16 mouse cellular contexts compared by ENCODE assay signal in the genomic region with DNA sequence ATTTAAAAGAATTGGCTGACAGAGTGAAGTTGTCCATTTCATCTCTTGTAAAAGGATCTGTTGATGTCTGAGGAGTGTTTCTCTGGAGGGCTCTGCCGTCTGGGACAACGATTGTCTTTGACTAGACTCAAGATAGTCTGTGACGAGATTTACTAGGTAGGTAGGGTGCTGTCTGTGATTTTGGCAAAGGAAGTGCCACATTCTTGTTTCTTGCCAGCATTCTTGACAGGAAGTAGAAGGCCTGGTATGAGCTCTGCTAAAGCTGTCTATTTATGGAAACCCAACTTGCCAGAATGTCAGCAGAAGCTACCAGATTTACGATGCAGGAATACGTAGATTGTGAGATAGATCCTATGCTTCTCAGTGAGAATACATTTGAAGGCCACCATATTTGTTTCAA.
"Had no signal": no experiment of that assay in that cellular context is flagged by ENCODE, and none has a peak within 500 bp of the region (broad histone marks: within the 10 kb centered on the region; RNA-seq: fewer than 3 reads in every experiment).

No protein-coding gene starts in this region.

- H3K27me3 ChIP-seq: midbrain, embryonic 12.5 days; neural tube, embryonic 13.5 days; neural tube, embryonic 15.5 days had no signal

- H3K4me1 ChIP-seq: midbrain, embryonic 10.5 days; midbrain, embryonic 12.5 days; neural tube, embryonic 13.5 days; neural tube, embryonic 15.5 days had no signal

- DNase-seq: lung, adult 18-20 months; lung, embryonic 14.5 days; lung, postnatal 14 days; lung, postnatal 4 days; midbrain, embryonic 14.5 days; right cerebral cortex, postnatal 14 days; spleen, adult 18-20 months; thymus, adult 18-20 months; thymus, postnatal 14 days; thymus, postnatal 36 days had no signal

- ATAC-seq: midbrain, embryonic 16.5 days had no signal

- H3K4me3 ChIP-seq: midbrain, embryonic 10.5 days; midbrain, embryonic 12.5 days; myocyte; neural tube, embryonic 13.5 days; neural tube, embryonic 15.5 days had no signal

- H3K27ac ChIP-seq: midbrain, embryonic 10.5 days; midbrain, embryonic 12.5 days; neural tube, embryonic 13.5 days; neural tube, embryonic 15.5 days had no signal

- H3K36me3 ChIP-seq: midbrain, embryonic 10.5 days; midbrain, embryonic 12.5 days; neural tube, embryonic 13.5 days; neural tube, embryonic 15.5 days had no signal

- H3K9ac ChIP-seq: lung, embryonic 14.5 days; midbrain, embryonic 12.5 days; neural tube, embryonic 13.5 days; neural tube, embryonic 15.5 days had no signal

- H3K9me3 ChIP-seq: midbrain, embryonic 10.5 days; midbrain, embryonic 12.5 days; neural tube, embryonic 13.5 days; neural tube, embryonic 15.5 days had no signal

- H3K4me2 ChIP-seq: lung, embryonic 14.5 days; midbrain, embryonic 12.5 days; neural tube, embryonic 13.5 days; neural tube, embryonic 15.5 days had no signal
